ENCODE assay signal across 8 mouse cellular contexts in genomic region chr13:95890851-95891471, GRCm38 (mm10). TPM values are rescaled to one million over a fixed set of nuclear protein-coding genes. Genes with fewer than 3 reads are reported as not detected.
A peak's percentile ranks its signal among the peaks of the same experiment; 100 is the strongest.
DNase-seq lines count a peak whose midpoint lies in the region; ATAC-seq and TF ChIP-seq lines count a peak whose summit lies in the region.

No protein-coding gene starts in this region.

- peak overlapping the region; percentile 67 for H3K4me3 ChIP-seq in forebrain, postnatal 0 days (ENCODE audit: low read depth, low read length)
- H3K4me3 ChIP-seq in hindbrain, postnatal 0 days (ENCODE audit: low read length): peak overlapping the region; percentile 77
- H3K4me3 ChIP-seq in midbrain, postnatal 0 days (ENCODE audit: low read depth, low read length): peak overlapping the region; percentile 73
- H3K4me3 ChIP-seq in stomach, embryonic 14.5 days (ENCODE audit: low read depth, low read length): peak overlapping the region; percentile 70

- DNase-seq in layer of hippocampus, postnatal 10 days (ENCODE audit: low spot score in 2 of 2): peak; percentile 64 to 71
- no peak for DNase-seq in layer of hippocampus, adult 9-11 months
- DNase-seq in cerebellum, adult 18-20 months: peak; percentile 22 to 37
- peak; percentile 25 for DNase-seq in forebrain, postnatal 0 days
- peak; percentile 62 for DNase-seq in hindbrain, postnatal 0 days (ENCODE audit: low spot score)
- DNase-seq in liver: peak; percentile 75
- DNase-seq in midbrain, postnatal 0 days (ENCODE audit: low spot score): peak; percentile 51

- H3K27me3 ChIP-seq in forebrain, postnatal 0 days (ENCODE audit: insufficient read depth, low read length): no peaks in the 10 kb centered on the region
- no peaks in the 10 kb centered on the region for H3K27me3 ChIP-seq in hindbrain, postnatal 0 days (ENCODE audit: insufficient read depth, low read length)
- no peaks in the 10 kb centered on the region for H3K27me3 ChIP-seq in midbrain, postnatal 0 days (ENCODE audit: insufficient read depth, low read length)
- H3K27me3 ChIP-seq in stomach, embryonic 14.5 days (ENCODE audit: control insufficient read depth, insufficient read depth, low read length): no peaks in the 10 kb centered on the region

- under 1% methylated on average over 33 of the region's 33 CpGs for WGBS in forebrain, postnatal 0 days
- 0% methylated on average over 33 of the region's 33 CpGs for WGBS in hindbrain, postnatal 0 days
- under 1% methylated on average over 33 of the region's 33 CpGs for WGBS in midbrain, postnatal 0 days
- under 1% methylated on average over 33 of the region's 33 CpGs for WGBS in stomach, embryonic 14.5 days

- peak; percentile 40 for ATAC-seq in forebrain, postnatal 0 days
- ATAC-seq in hindbrain, postnatal 0 days: peak; percentile 40
- ATAC-seq in midbrain, postnatal 0 days (ENCODE audit: low FRiP score): peak; percentile 42; the same call in 1 of the 2 replicates
- peak; percentile 50 for ATAC-seq in stomach, embryonic 14.5 days (ENCODE audit: insufficient number of reproducible peaks, insufficient read depth, low FRiP score, low read depth)

- peak overlapping the region; percentile 67 for H3K9ac ChIP-seq in forebrain, postnatal 0 days
- H3K9ac ChIP-seq in hindbrain, postnatal 0 days (replicated peaks; ENCODE audit: low read length): peak overlapping the region; percentile 68
- H3K9ac ChIP-seq in midbrain, postnatal 0 days (replicated peaks; ENCODE audit: low read length, poor library complexity, severe bottlenecking): peak overlapping the region; percentile 62
- H3K9ac ChIP-seq in stomach, embryonic 14.5 days (replicated peaks; ENCODE audit: low read depth, low read length): peak overlapping the region; percentile 67

- H3K4me1 ChIP-seq in forebrain, postnatal 0 days (ENCODE audit: insufficient read depth): no peaks in the 10 kb centered on the region; the same call in 1 of the 2 replicates
- H3K4me1 ChIP-seq in hindbrain, postnatal 0 days (ENCODE audit: insufficient read depth, low read length): peaks cover 8% of the 10 kb centered on the region; the same call in 1 of the 2 replicates
- peaks cover 4% of the 10 kb centered on the region; the same call in 1 of the 2 replicates for H3K4me1 ChIP-seq in midbrain, postnatal 0 days (ENCODE audit: insufficient read depth, low read length)
- H3K4me1 ChIP-seq in stomach, embryonic 14.5 days (ENCODE audit: control insufficient read depth, insufficient read depth, low read length): 0 out of 2 replicates have a peak, but pooled peaks cover 2% of the 10 kb centered on the region

- peak; percentile 59 for TF ChIP-seq CTCF in forebrain, postnatal 0 days (IDR thresholded peaks at IDR 0.05; ENCODE audit: low read depth)
- peak; percentile 64 for TF ChIP-seq CTCF in hindbrain, postnatal 0 days (IDR thresholded peaks at IDR 0.05; ENCODE audit: low read depth)
- peak; percentile 59 for TF ChIP-seq CTCF in midbrain, postnatal 0 days (IDR thresholded peaks at IDR 0.05)

- H3K36me3 ChIP-seq in forebrain, postnatal 0 days (ENCODE audit: insufficient read depth): no peaks in the 10 kb centered on the region
- H3K36me3 ChIP-seq in hindbrain, postnatal 0 days (ENCODE audit: insufficient read depth, low read length): no peaks in the 10 kb centered on the region
- H3K36me3 ChIP-seq in midbrain, postnatal 0 days (ENCODE audit: insufficient read depth, low read length): no peaks in the 10 kb centered on the region
- no peaks in the 10 kb centered on the region for H3K36me3 ChIP-seq in stomach, embryonic 14.5 days (ENCODE audit: control insufficient read depth, insufficient read depth, low read length)

- H3K27ac ChIP-seq in forebrain, postnatal 0 days (ENCODE audit: low read depth, low read length): no peak overlapping the region
- H3K27ac ChIP-seq in hindbrain, postnatal 0 days: peak overlapping the region; percentile 71; the same call in 1 of the 2 replicates
- no peak overlapping the region for H3K27ac ChIP-seq in midbrain, postnatal 0 days (ENCODE audit: low read depth, low read length)
- peak overlapping the region; percentile 44; the same call in 1 of the 2 replicates for H3K27ac ChIP-seq in stomach, embryonic 14.5 days (ENCODE audit: low read length)

- H3K4me2 ChIP-seq in forebrain, postnatal 0 days (ENCODE audit: low read depth): peak overlapping the region; percentile 78
- peak overlapping the region; percentile 98 for H3K4me2 ChIP-seq in hindbrain, postnatal 0 days (ENCODE audit: low read depth, low read length)
- H3K4me2 ChIP-seq in midbrain, postnatal 0 days (ENCODE audit: low read depth, low read length, poor library complexity, severe bottlenecking): peak overlapping the region; percentile 82
- H3K4me2 ChIP-seq in stomach, embryonic 14.5 days (replicated peaks; ENCODE audit: low read depth, low read length): peak overlapping the region; percentile 95

- H3K9me3 ChIP-seq in forebrain, postnatal 0 days (ENCODE audit: low read length): no peaks in the 10 kb centered on the region
- H3K9me3 ChIP-seq in hindbrain, postnatal 0 days (ENCODE audit: low read length): no peaks in the 10 kb centered on the region
- no peaks in the 10 kb centered on the region for H3K9me3 ChIP-seq in midbrain, postnatal 0 days (ENCODE audit: low read length)
- no peaks in the 10 kb centered on the region for H3K9me3 ChIP-seq in stomach, embryonic 14.5 days (ENCODE audit: control insufficient read depth, low read depth, low read length)

RNA-seq across cellular contexts. Expression of gene Iqgap2, which starts 0.8 kb away (rescaled TPM):
- total RNA-seq in layer of hippocampus, postnatal 10 days (2021): 10 to 100 TPM; 29.0 to 31.0 TPM
- 3.9 and 6.0 TPM in 2 replicates for total RNA-seq in forebrain, postnatal 0 days (2014; rRNA removed)
- 0.96 and 2.1 TPM in 2 replicates for polyA plus RNA-seq in forebrain, postnatal 0 days (2015; fragmentation: Nextera tagmentation; extraction: Ambion mirVana)
- 2.9 and 5.0 TPM in 2 replicates for total RNA-seq in hindbrain, postnatal 0 days (2014; rRNA removed)
- 3.1 and 3.2 TPM in 2 replicates for polyA plus RNA-seq in hindbrain, postnatal 0 days (2015; fragmentation: Nextera tagmentation; extraction: Ambion mirVana)
- 5.4 and 5.6 TPM in 2 replicates for total RNA-seq in midbrain, postnatal 0 days (2014; rRNA removed)
- polyA plus RNA-seq in midbrain, postnatal 0 days (2015; fragmentation: Nextera tagmentation; extraction: Ambion mirVana): 1.8 and 2.0 TPM in 2 replicates
- polyA plus RNA-seq in stomach, embryonic 14.5 days (2014; fragmentation: Nextera tagmentation; extraction: Ambion mirVana): 24.3 and 25.3 TPM in 2 replicates

Comparison
In these comparisons a context has a peak if more than half of its experiments do, and no peak if none do; other contexts are left out.
1. H3K27ac ChIP-seq: peak in hindbrain, postnatal 0 days (single experiment) and stomach, embryonic 14.5 days (single experiment); none in forebrain, postnatal 0 days (single experiment) and midbrain, postnatal 0 days (single experiment).
2. Peak in every context shown above with its lines, with median percentiles within 50 percentile points of each other: ATAC-seq, H3K4me2 ChIP-seq, H3K4me3 ChIP-seq, H3K9ac ChIP-seq and CTCF ChIP-seq.